ENCODE assay signal across 8 mouse cellular contexts in the genomic region with DNA sequence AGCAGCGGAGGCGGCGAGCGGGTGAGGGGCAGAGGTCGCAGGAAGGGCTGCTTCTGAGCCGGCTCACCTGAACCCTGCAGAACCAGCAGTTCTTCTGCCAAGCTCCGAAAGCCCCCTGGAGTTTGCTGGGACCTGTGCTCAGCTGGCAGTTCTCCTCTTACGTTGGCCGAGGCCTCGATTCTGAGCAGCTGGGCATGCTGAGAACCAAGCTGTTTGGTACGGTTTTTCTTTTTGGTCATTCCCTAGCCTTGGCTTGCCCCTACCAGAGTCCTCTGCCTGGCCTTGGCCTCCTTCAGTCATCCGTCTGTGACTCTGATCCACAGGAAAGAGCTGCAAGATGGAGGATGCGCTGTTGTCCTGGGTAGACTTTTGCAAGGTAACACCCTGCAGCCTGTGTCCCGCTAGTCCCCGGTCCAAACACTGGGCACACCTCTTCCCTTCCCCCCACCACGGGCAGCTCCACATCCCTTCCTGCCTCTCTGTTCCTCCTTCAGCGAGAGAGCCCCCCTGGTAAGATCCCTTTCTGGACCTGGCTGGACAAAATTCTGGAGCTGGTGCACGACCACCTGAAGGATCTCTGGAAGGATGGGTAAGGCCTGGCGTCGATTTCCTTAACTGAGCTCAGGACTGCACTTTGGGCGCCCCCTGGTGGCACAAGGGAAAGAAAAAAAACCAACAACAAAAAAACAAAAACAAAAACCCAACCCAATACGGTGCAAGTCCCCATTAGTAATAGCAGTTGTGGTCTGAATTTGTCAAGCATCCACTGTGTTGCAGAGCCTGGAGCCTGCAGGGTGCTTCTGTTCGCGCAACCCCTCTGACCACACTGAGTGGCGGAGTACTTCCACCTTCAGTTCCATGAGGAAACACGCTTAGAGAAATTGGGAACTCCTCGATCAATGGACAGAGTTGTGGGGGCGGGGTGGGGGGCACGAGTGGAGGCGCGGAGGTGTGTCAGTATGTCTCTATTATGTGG. TPM values are rescaled to one million over a fixed set of nuclear protein-coding genes. Genes with fewer than 3 reads are reported as not detected.
DNase-seq lines count a peak whose midpoint lies in the region; ATAC-seq lines count a peak whose summit lies in the region.

No protein-coding gene starts in this region.

- ATAC-seq in granulocyte monocyte progenitor cell, adult 5-6 weeks (replicated peaks; ENCODE audit: poor library complexity, severe bottlenecking), result peak; percentile 81

- intact Hi-C loops in heart, postnatal 25 days (cut with DNase I), result loop anchor here (2.0 to 10.0 kb wide), 2 partner anchors 69 to 149 kb away; no protein-coding TSS in a partner anchor

- peak; percentile 49 to 83 for DNase-seq in heart, adult 18-20 months
- DNase-seq in heart, postnatal 25 days (ENCODE audit: low spot score), result no peak
- peak; percentile 46 for DNase-seq in adrenal gland, adult 8-10 months
- peak; percentile 84 for DNase-seq in embryo, embryonic 10 days (ENCODE audit: low spot score)
- DNase-seq in layer of hippocampus, postnatal 10 days (ENCODE audit: low spot score in 2 of 2), result peak; percentile 77 to 80
- peak; percentile 49 for DNase-seq in lung, postnatal 25 days (ENCODE audit: low spot score)
- peak; percentile 33 for DNase-seq in right cerebral cortex, postnatal 25 days

RNA-seq across cellular contexts. Expression of gene Stat2, which starts 13.5 kb away (rescaled TPM):
- 10 to 100 TPM in 1 of 2 experiments, 1 to 10 TPM in 1; 8.3 to 11.3 TPM for total RNA-seq in heart, adult 18-20 months (2021)
- total RNA-seq in heart, postnatal 25 days (2021), result 10 to 100 TPM; 11.7 to 12.3 TPM
- 10 to 100 TPM; 46.9 to 69.7 (median 57.7) TPM for total RNA-seq in adrenal gland, adult 8-10 months (2022)
- total RNA-seq in granulocyte monocyte progenitor cell, adult 5-6 weeks (2014; fragmentation: Nextera tagmentation), result 26.8 and 28.5 TPM in 2 replicates
- 6.5 and 7.1 TPM in 2 replicates for total RNA-seq in granulocyte monocyte progenitor cell, adult 5-6 weeks (2017)
- total RNA-seq in layer of hippocampus, postnatal 10 days (2021), result 10 to 100 TPM; 25.6 to 29.3 TPM

RNA-seq across cellular contexts. Expression of gene Il23a, which starts 14.7 kb away (rescaled TPM):
- not detected for total RNA-seq in heart, adult 18-20 months (2021)
- under 1 TPM in 1 of 2 experiments, not detected in 1; 0.18 TPM for total RNA-seq in heart, postnatal 25 days (2021)
- total RNA-seq in adrenal gland, adult 8-10 months (2022), result under 1 TPM in 2 of 4 experiments, not detected in 2; 0.22 to 0.28 TPM
- not detected in 2 replicates for total RNA-seq in granulocyte monocyte progenitor cell, adult 5-6 weeks (2014; fragmentation: Nextera tagmentation)
- total RNA-seq in granulocyte monocyte progenitor cell, adult 5-6 weeks (2017), result 1.3 and 1.6 TPM in 2 replicates
- under 1 TPM in 1 of 2 experiments, not detected in 1; 0.85 TPM for total RNA-seq in layer of hippocampus, postnatal 10 days (2021)

RNA-seq across cellular contexts. Expression of gene Apof, which starts 15.4 kb away (rescaled TPM):
- total RNA-seq in heart, adult 18-20 months (2021), result not detected
- total RNA-seq in heart, postnatal 25 days (2021), result not detected
- total RNA-seq in adrenal gland, adult 8-10 months (2022), result 10 to 100 TPM in 2 of 4 experiments, 1 to 10 TPM in 2; 1.6 to 14.7 (median 6.9) TPM
- not detected in 2 replicates for total RNA-seq in granulocyte monocyte progenitor cell, adult 5-6 weeks (2014; fragmentation: Nextera tagmentation)
- 0.34 and 0.57 TPM in 2 replicates for total RNA-seq in granulocyte monocyte progenitor cell, adult 5-6 weeks (2017)
- total RNA-seq in layer of hippocampus, postnatal 10 days (2021), result not detected

RNA-seq across cellular contexts. Expression of gene Pan2, which starts 19.2 kb away (rescaled TPM):
- total RNA-seq in heart, adult 18-20 months (2021), result 1 to 10 TPM; 4.5 to 6.0 TPM
- total RNA-seq in heart, postnatal 25 days (2021), result 1 to 10 TPM; 8.2 to 9.4 TPM
- 10 to 100 TPM; 17.5 to 35.4 (median 24.2) TPM for total RNA-seq in adrenal gland, adult 8-10 months (2022)
- 22.7 and 25.7 TPM in 2 replicates for total RNA-seq in granulocyte monocyte progenitor cell, adult 5-6 weeks (2014; fragmentation: Nextera tagmentation)
- 9.8 and 16.2 TPM in 2 replicates for total RNA-seq in granulocyte monocyte progenitor cell, adult 5-6 weeks (2017)
- 10 to 100 TPM; 15.5 to 15.8 TPM for total RNA-seq in layer of hippocampus, postnatal 10 days (2021)

RNA-seq across cellular contexts. Expression of gene Apon, which starts 30.0 kb away (rescaled TPM):
- not detected for total RNA-seq in heart, adult 18-20 months (2021)
- total RNA-seq in heart, postnatal 25 days (2021), result under 1 TPM in 1 of 2 experiments, not detected in 1; 0.18 TPM
- under 1 TPM in 1 of 4 experiments, not detected in 3; 0.56 TPM for total RNA-seq in adrenal gland, adult 8-10 months (2022)
- total RNA-seq in granulocyte monocyte progenitor cell, adult 5-6 weeks (2014; fragmentation: Nextera tagmentation), result 0.41 and 3.2 TPM in 2 replicates
- 0.31 and 0.99 TPM in 2 replicates for total RNA-seq in granulocyte monocyte progenitor cell, adult 5-6 weeks (2017)
- not detected for total RNA-seq in layer of hippocampus, postnatal 10 days (2021)
